Mouse (Mus musculus) retina, postnatal 7 days (tissue): Measurements from ENCODE around the gene Dnajb4.
"Not testable (repeated sequence)": the region's sequence is repeated elsewhere in the genome, so short reads cannot be mapped to it uniquely, and the experiment has no call there.

Experiments used
- DNase-seq: peaks from one replicate; pipeline ENCODE4 v3.0.0-alpha.2; 2012; ENCODE audit warnings: low read depth, low spot score

Dnajb4 gene

GRCm38 (mm10) chr3:152147085-152147831 lies 62.8 kb downstream of the Dnajb4 start:
- no peak for DNase-seq

DNA sequence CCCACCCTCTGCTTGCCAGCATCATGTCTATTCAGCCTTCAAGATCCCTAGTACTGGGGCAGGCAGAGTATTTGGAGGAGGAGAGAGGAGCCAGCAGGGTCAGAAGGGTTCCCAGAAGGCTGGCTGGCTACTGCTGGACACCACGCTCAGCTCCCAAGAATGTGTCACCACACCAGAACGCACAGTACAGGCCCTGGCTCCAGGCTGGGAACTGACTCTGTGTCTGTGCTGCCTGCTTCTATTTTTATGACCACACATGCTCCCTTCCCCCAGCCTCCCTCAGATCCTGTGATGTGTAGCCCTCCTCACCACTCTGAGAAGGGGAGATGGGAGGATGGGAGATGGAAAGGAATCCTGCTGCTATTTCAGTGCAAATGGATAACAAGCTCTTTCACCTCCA lies 64.9 kb downstream of the Dnajb4 start:
- DNase-seq, result no peak

GRCm38 (mm10) chr3:152142989-152143695 lies 67.0 kb downstream of the Dnajb4 start:
- DNase-seq, result no peak

DNA sequence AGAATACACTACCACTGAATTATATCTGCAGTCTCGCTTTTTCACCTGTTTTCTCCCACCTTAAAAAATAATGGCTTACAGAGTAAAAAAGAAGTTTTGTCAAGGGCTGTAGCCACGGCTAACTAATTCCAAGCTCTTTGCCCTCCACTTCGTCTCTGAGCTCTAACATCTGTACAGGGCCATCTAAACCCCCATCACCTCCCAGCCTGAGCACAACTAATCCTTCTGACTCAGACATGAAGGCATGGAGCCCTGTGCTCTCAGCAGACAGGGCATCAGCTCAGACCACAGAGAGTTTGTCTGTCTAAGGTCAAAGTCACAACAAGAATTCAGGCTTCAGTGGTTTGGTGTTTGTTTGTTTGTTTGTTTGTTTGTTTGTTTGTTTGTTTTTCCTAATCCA lies 68.0 kb downstream of the Dnajb4 start:
- DNase-seq, result no peak

DNA sequence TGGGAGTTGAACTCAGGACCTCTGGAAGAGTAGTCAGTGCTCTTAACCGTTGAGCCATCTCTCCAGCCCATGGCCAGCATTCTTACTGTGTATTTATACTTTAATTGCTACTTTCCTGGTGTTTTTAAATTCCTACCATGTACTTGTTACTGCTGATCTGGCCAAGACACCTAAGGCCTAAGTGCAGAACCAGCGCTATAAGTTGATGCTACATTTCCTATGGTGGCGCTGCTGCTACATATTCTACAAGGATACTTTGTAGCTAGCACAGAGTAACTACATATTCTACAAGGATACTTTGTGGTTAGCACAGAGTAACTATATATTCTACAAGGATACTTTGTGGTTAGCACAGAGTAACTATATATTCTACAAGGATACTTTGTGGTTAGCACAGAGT lies 70.8 kb downstream of the Dnajb4 start:
- DNase-seq, result not testable (repeated sequence)

DNA sequence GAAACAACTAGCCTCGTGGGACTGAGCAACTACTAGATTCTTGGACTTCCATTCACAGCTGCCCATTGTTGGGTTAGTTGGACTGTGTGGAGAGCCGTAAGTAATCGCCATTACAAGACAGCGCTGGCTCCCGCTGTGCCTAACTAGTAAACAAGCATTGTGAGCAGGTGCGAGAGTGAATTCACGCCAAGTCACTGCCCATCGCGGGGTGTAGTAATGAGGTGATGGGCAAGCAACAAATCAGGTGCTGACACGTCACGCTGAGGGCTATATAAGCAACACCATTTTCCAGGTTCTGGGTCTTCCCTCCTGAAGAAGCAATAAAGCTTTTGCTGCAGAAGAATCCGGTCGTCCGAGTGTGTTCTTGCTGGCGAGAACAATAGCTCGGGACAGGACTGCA lies 74.0 kb downstream of the Dnajb4 start:
- DNase-seq, result not testable (repeated sequence)

GRCm38 (mm10) chr3:152133621-152134020 lies 76.5 kb downstream of the Dnajb4 start:
- no peak for DNase-seq

DNA sequence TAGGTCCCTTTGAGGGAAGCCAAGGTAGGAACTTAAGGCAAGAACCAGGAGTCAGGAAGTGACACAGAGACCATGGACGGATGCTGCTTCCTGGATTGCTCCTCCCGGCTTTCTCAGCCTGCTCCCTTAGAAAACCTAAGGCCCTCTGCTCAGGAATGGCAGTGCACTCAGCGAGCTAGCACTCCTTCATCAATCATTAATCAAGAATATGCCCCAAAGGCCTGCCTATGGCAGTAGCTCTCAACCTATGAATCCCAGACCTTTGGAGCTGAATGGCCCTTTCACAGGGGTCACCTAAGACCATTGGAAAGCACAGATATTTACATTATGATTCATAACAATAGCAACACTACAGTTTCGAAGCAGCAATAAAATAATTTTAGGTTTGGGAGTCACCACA lies 79.1 kb downstream of the Dnajb4 start:
- no peak for DNase-seq

GRCm38 (mm10) chr3:152129426-152129825 lies 80.7 kb downstream of the Dnajb4 start:
- DNase-seq, result not testable (repeated sequence)

- no peak for DNase-seq
These were observed 81.5 kb downstream of the Dnajb4 start for GRCm38 (mm10) chr3:152128631-152129030.
